Comparison of ENCODE assay signal across 8 mouse cellular contexts in the genomic region with DNA sequence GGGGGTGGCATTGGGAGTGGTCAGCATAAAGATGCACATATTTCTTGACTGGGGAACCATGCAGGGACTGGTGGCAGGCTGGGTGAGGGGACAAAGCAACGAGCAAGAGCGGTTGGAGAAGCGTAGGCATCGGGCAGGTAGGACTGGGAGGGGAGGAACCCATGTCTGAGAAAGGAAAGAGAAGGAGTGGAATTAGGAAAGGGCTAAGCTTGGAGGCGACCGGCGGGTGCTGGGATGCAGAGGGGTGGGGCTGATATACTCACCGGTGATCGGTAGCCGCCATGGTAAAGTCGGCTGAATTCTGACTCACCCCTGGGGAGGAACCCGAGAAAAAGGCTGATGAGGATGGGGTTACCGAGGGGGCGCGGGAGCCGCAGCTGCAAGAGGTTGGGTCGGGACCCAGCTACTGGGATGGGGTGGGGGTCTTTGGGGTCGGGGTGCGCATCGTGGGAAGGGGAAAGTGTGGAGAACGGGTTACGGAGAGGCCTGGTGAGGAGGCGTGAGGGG. TPM values are rescaled to one million over a fixed set of nuclear protein-coding genes. Genes with fewer than 3 reads are reported as not detected.
A peak's percentile ranks its signal among the peaks of the same experiment; 100 is the strongest.
DNase-seq lines count a peak whose midpoint lies in the region; ATAC-seq and TF ChIP-seq lines count a peak whose summit lies in the region.

Gene Golga2 (plus strand): TSS at position 51 of the 507 bp plus-strand sequence.

- 0 out of 2 replicates have a peak, but pooled peaks have one; percentile 11 for ATAC-seq in cerebellum, adult (ENCODE audit: insufficient number of reproducible peaks, low FRiP score, low TSS enrichment)
- peak; percentile 26 for ATAC-seq in heart, embryonic 12.5 days (ENCODE audit: insufficient number of reproducible peaks, low FRiP score)
- peak; percentile 1; the same call in 1 of the 2 replicates for ATAC-seq in midbrain, embryonic 14.5 days (ENCODE audit: low FRiP score, low TSS enrichment)

- peaks cover 6% of the 10 kb centered on the region; the same call in 1 of the 2 replicates for H3K4me1 ChIP-seq in cortical plate, adult 2 months (ENCODE audit: control insufficient read depth, insufficient read depth, low read length)
- peaks cover 21% of the 10 kb centered on the region for H3K4me1 ChIP-seq in heart, embryonic 12.5 days (replicated peaks)
- H3K4me1 ChIP-seq in midbrain, embryonic 14.5 days (ENCODE audit: control insufficient read depth, insufficient read depth, low read length), result peaks cover 17% of the 10 kb centered on the region

- WGBS in heart, embryonic 12.5 days, result 1% methylated on average over 23 of the region's 23 CpGs
- 2% methylated on average over 23 of the region's 23 CpGs for WGBS in midbrain, embryonic 14.5 days

- H3K36me3 ChIP-seq in heart, embryonic 12.5 days, result peaks cover 31% of the 10 kb centered on the region
- peaks cover 32% of the 10 kb centered on the region for H3K36me3 ChIP-seq in midbrain, embryonic 14.5 days (ENCODE audit: control insufficient read depth, insufficient read depth, low read length)

- no peak for TF ChIP-seq POLR2A in cortical plate, adult 2 months (IDR thresholded peaks at IDR 0.05; ENCODE audit: extremely low read depth, insufficient read depth, low read length)

- H3K9me3 ChIP-seq in heart, embryonic 12.5 days (replicated peaks), result no peaks in the 10 kb centered on the region
- no peaks in the 10 kb centered on the region for H3K9me3 ChIP-seq in midbrain, embryonic 14.5 days (ENCODE audit: control insufficient read depth, low read length)

- no peak for DNase-seq in cerebellum, adult 11-12 months
- DNase-seq in 3T3-L1 (ENCODE audit: low read depth, low spot score), result peak; percentile 60
- DNase-seq in left cerebral cortex, adult 8-10 months (ENCODE audit: low spot score in 2 of 2), result no peak
- DNase-seq in midbrain, embryonic 14.5 days, result no peak
- no peak for DNase-seq in cerebellum, adult 9-11 months

- no peaks in the 10 kb centered on the region for H3K27me3 ChIP-seq in heart, embryonic 12.5 days (replicated peaks)
- no peaks in the 10 kb centered on the region for H3K27me3 ChIP-seq in midbrain, embryonic 14.5 days (ENCODE audit: control insufficient read depth, insufficient read depth, low read length)

- peak within 1 kb of the TSS; percentile 96 for H3K9ac ChIP-seq in heart, embryonic 12.5 days
- peak within 1 kb of the TSS; percentile 83 for H3K9ac ChIP-seq in midbrain, embryonic 14.5 days (replicated peaks; ENCODE audit: low read length)

- peak within 1 kb of the TSS; percentile 90 for H3K4me2 ChIP-seq in heart, embryonic 12.5 days
- peak within 1 kb of the TSS; percentile 94 for H3K4me2 ChIP-seq in midbrain, embryonic 14.5 days (ENCODE audit: low read length)

- peak within 1 kb of the TSS; percentile 59 for H3K4me3 ChIP-seq in cortical plate, adult 2 months (ENCODE audit: insufficient read depth, low read length)
- H3K4me3 ChIP-seq in heart, embryonic 12.5 days, result peak within 1 kb of the TSS; percentile 66
- H3K4me3 ChIP-seq in midbrain, embryonic 14.5 days (replicated peaks; ENCODE audit: low read depth, low read length), result peak within 1 kb of the TSS; percentile 78

- no peak for TF ChIP-seq CTCF in cortical plate, adult 2 months (IDR thresholded peaks at IDR 0.05; ENCODE audit: extremely low read depth, insufficient read depth, low read length)

- H3K27ac ChIP-seq in cortical plate, adult 2 months (ENCODE audit: insufficient read depth, low read length), result no peak within 1 kb of the TSS
- peak within 1 kb of the TSS; percentile 69 for H3K27ac ChIP-seq in heart, embryonic 12.5 days (ENCODE audit: poor library complexity, severe bottlenecking)
- peak within 1 kb of the TSS; percentile 75 for H3K27ac ChIP-seq in midbrain, embryonic 14.5 days (replicated peaks; ENCODE audit: low read depth, low read length)

RNA-seq across cellular contexts. Expression of gene Golga2, which starts in this region (rescaled TPM):
- polyA plus RNA-seq in cortical plate, adult 2 months (2012; rRNA removed), result 60.1 and 65.0 TPM in 2 replicates
- polyA plus RNA-seq in heart, embryonic 12.5 days (2016; fragmentation: Nextera tagmentation; extraction: Ambion mirVana), result 28.4 and 30.7 TPM in 2 replicates
- total RNA-seq in left cerebral cortex, adult 8-10 months (2022), result 10 to 100 TPM; 87.7 to 91.0 (median 89.3) TPM
- 22.5 and 26.1 TPM in 2 replicates for polyA plus RNA-seq in midbrain, embryonic 14.5 days (2014; fragmentation: Nextera tagmentation; extraction: Ambion mirVana)
